Mouse (Mus musculus): Measurements from ENCODE around the gene Il17f.
A peak's percentile ranks its signal among the peaks of the same experiment; 100 is the strongest.
"Not testable (repeated sequence)": the region's sequence is repeated elsewhere in the genome, so short reads cannot be mapped to it uniquely, and the experiment has no call there.

The Il17f gene

GRCm38 (mm10) chr1:20790517-20790916, at the start of gene Il17f:
Gene Il17f, minus strand, starts transcription at chr1:20790617.
- DNase-seq (ENCODE audit: low read depth) = not testable (repeated sequence)

DNA sequence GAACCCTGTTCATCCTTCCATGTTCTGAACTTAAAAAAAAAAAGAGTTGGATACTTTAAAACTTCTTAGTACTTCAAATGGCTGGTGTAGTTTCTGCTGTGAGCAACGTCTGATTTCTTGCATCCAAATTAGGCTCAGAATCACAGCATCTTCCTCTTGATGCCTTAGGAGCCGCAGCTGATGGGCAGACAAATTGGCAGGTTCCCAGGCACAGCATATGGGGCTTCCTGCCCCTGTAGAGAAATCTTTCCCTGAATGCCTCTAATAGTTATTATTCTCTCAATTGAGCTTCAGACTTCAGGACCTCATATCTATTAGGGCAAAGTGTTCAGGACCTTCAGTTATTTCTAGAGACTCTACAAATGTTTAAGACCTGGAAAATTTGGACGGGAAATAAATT, 49.5 kb upstream of the Il17f start:
- no peak for DNase-seq (ENCODE audit: low read depth)

GRCm38 (mm10) chr1:20836551-20837125, 46.2 kb upstream of the Il17f start:
- no peak for DNase-seq (ENCODE audit: low read depth)

DNA sequence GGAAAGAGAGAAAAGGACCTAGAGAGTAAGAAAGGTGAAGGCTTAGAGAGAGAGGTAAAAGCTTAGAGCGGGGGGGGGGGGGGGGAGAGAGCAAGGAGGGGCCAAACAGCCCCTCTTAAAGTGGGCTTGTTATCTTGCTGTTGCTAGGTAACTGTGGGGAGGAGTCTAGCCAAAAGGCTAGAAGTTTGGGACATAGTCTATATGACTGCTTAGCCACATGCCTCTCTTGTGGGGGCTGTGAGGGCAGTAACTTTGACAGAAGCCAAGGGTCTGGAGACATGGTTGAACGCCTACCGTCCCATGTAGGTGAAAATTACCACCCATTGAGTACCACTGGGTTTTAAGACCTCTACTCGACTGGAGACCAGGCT, 42.7 kb upstream of the Il17f start:
- no peak for DNase-seq (ENCODE audit: low read depth)

DNA sequence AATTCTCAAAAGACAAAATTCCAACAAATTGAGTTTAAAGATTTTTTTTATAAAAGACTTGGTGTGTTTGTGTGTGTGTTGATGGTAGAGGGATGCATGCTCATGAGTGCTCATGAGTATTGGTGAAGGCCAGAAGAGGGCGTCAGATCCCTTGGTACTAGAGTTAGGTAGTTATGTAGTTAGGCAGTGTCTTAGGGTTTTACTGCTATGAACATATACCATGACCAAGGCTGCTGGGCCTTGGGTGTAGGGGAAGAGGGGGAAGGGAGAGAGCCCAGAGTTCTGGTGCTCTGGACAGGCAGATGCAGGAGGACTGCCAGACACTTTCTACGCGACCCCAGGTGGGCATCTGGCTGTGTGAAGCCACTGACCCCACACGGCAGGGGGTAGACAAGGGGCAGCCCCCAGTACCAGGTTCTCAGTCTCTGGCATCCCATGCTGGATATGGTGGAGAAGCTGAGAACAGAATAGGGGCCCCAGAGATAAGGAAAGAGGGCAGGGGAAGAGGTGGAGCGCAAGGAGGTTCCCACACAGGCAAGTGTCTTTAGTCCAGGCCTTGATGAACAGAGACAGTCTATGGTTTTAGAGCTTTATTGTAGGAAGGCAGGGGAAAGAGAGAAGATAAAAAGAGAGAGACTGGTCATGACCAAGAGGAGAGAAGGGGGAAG, 42.2 kb upstream of the Il17f start:
- DNase-seq (ENCODE audit: low read depth) = peak; percentile 58

GRCm38 (mm10) chr1:20830546-20830945, 40.1 kb upstream of the Il17f start:
- DNase-seq (ENCODE audit: low read depth) = no peak

DNA sequence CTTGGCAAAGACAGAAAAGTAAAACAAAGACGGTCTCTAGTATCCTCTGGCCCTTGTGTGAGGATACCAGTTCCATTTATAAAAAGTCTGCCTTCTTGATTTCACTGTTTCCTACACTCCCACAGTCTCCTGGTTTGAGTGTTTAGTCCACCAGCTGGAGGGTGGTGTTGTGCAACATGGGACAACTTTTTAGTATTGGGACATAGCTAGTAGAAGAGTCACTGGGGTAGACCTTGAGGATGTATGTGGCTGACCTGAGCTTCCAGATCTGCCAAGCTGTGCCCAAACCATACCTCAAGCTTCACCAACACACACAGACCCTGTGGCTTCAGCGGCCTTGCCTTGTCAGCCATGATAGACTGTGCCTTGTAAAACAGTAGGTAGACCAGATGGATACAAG, 37.6 kb upstream of the Il17f start:
- peak; percentile 77 for DNase-seq (ENCODE audit: low read depth)

DNA sequence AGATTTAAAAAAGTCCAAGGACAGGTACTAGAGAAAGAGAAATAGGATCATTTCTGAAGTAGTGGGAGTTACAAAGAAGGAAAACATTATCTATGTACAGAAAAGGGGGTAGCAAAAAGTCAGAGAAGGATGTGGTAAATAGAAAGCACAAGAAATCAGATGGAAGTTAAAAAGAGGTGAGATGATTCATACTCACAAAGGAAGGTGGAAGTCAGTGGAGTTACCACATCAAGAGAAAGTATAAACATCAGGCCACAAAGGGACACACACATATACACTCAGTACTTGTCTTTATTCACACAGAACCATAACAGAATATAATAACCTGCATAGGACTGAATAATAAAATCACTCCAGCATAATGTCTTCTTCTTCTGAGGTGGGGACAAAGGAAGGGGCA, 34.6 kb upstream of the Il17f start:
- peak; percentile 80 for DNase-seq (ENCODE audit: low read depth)

DNA sequence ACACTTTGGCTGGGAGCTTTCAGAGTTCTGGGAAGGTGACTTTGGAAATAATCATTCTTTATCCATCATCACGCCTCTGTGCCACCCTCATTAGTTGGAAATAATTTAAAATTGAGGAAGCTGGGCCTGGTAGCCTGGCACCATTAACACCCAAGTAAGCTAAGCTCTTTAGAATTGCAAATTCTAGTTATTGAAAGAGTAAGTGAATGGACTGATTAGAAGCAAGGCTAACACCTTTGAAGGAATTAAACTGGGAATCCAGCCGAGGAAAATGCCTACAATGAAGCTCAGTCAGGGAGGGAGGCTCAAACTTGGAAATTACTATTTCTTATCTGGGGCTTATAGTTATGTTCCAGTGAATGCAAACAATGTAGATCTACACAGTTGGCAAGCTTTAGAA, 33.5 kb upstream of the Il17f start:
- no peak for DNase-seq (ENCODE audit: low read depth)

GRCm38 (mm10) chr1:20823471-20823870, 33.1 kb upstream of the Il17f start:
- no peak for DNase-seq (ENCODE audit: low read depth)

DNA sequence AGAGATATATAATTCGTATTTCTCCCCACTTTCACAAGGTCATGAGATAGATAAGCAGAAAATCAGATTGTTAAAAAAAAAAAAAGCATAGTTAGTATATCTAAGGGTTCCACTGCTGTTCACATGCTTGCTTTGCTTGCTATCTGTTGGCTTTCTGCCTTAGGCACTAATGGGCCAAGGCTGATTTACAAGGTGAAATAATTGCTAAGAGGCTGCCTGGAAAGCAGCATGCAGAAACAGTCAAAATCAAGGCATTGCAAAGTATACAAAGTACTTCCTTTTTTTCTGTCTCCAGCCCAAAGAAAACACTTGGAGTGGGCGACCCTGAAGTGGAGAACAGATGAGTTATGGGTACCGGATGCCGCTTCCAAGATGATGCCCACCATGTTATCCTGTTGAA, 30.5 kb upstream of the Il17f start:
- no peak for DNase-seq (ENCODE audit: low read depth)

GRCm38 (mm10) chr1:20819771-20820605, 29.6 kb upstream of the Il17f start, which contains the start of gene Mcm3:
Gene Mcm3, minus strand, starts transcription at chr1:20820312.
- peak; percentile 99 for DNase-seq (ENCODE audit: low read depth)

DNA sequence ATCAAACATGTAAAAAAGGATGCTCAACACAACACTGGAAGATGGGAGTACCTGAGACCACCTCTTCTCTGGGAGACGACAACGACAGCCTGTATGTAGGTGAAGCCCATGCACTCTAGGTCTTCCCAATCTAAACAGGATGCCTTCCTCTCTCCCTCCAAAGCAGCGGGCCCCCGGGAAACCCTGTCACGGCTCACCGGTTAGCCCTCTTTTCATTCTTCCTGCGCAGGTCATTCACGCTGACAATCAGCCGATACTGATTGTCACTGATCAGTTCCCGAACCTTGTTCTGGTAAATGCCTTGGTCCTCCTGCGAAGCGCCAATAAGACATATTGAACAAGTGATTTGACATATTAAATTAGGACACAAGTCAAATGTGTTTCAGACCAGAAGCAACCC, 27.2 kb upstream of the Il17f start:
- no peak for DNase-seq (ENCODE audit: low read depth)

- no peak for DNase-seq (ENCODE audit: low read depth)
These were observed 26.8 kb upstream of the Il17f start for GRCm38 (mm10) chr1:20817172-20817571.

DNA sequence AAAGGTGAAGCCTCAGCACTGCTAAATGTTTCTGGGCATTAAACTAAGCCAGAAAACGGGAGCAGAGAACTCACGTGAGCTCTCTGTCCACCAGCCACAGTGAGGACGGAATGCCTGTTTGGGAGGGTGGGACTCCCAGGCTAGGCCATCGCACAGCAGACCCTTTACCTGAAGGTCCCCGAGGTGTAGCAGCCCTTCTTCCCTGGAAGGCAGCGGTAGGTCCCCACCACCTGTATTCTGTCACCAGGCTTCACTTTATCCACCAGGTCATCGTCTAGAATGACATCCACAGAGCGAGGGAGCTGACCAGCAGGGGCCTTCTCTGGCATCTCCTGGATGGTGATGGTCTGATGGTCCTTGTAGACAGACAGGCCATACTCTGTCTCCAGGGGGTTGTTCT, 24.1 kb upstream of the Il17f start:
- DNase-seq (ENCODE audit: low read depth) = no peak

- DNase-seq (ENCODE audit: low read depth) = no peak
These were observed 14.1 kb upstream of the Il17f start for GRCm38 (mm10) chr1:20804526-20804925.

GRCm38 (mm10) chr1:20801682-20802390, 11.4 kb upstream of the Il17f start:
- DNase-seq (ENCODE audit: low read depth) = peak; percentile 42

- no peak for DNase-seq (ENCODE audit: low read depth)
These were observed 10.9 kb upstream of the Il17f start for GRCm38 (mm10) chr1:20801275-20801674.

GRCm38 (mm10) chr1:20795178-20795577, 4.8 kb upstream of the Il17f start:
- DNase-seq (ENCODE audit: low read depth) = no peak

DNA sequence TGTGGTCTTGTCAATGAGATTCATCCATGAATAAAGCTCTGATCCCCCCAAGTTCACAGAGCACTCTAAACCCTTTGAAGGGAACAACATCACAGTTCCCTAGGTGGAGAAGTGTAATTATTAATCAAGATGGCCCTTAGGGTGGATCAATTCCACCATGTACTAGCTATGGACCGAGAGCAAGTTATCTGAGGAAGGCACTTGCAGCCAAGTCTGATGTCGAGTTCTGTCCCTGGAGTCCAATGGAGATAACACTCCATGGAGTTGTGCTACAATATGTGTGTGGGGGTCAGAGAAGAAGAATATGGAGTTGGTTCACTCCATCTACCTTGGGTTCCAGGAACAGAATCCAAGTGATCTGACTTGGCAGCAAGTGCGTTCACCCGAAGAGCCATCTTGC, 4.3 kb upstream of the Il17f start:
- no peak for DNase-seq (ENCODE audit: low read depth)

GRCm38 (mm10) chr1:20791414-20791813, 997 bp upstream of the Il17f start:
- no peak for DNase-seq (ENCODE audit: low read depth)

DNA sequence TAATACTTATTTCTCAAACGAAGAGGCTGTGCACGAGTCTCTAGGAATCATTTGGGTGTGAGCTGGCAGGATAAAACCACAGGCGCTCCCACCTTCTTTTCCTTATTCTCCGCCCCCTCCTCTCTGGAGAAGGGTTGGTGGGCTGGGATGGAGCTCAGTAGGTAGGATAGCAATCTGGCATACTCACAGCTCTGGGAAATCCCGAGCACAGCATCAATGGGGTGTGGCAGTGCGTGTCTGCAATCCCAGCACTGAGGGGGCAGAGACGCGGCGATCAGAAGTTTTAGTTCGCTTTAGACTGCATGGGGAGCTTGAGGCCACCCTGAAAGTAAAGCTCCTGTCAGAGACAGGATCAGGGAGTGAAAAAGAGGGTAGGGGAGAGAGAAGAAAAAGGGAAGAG, 2.0 kb downstream of the Il17f start:
- DNase-seq (ENCODE audit: low read depth) = no peak

GRCm38 (mm10) chr1:20787046-20787445, 3.4 kb downstream of the Il17f start:
- DNase-seq (ENCODE audit: low read depth) = no peak
